Mouse (Mus musculus): ENCODE results near the gene Baiap2. TPM values are rescaled to one million over a fixed set of nuclear protein-coding genes. Genes with fewer than 3 reads are reported as not detected.

The Baiap2 gene
- total and polyA plus RNA-seq, 2 experiments from 2014 or later: 31.1 to 42.3 TPM

- Histone ChIP-seq H3K36me3 (ENCODE audit: insufficient read depth) (no peaks in the 10 kb centered on the region), H3K27ac (ENCODE audit: low read depth, low read length) (peak overlapping the region; percentile 94), H3K9me3 (ENCODE audit: low read length) (no peaks in the 10 kb centered on the region), H3K4me2 (ENCODE audit: low read depth) (peak overlapping the region; percentile 90), H3K27me3 (ENCODE audit: insufficient read depth, low read length) (no peaks in the 10 kb centered on the region), H3K4me1 (ENCODE audit: insufficient read depth) (peaks cover 18% of the 10 kb centered on the region), H3K9ac (peak overlapping the region; percentile 98), H3K4me3 (ENCODE audit: low read depth, low read length) (peak overlapping the region; percentile 80)
- peak; percentile 18; the same call in 1 of the 2 replicates for ATAC-seq
- DNase-seq: peak; percentile 60
- no peak for TF ChIP-seq CTCF (IDR thresholded peaks at IDR 0.05; ENCODE audit: low read depth)
- 9% methylated on average over 23 of the region's 23 CpGs for WGBS
These were observed 105.1 kb downstream of the Baiap2 start for GRCm38 (mm10) chr11:120047531-120048251.

DNA sequence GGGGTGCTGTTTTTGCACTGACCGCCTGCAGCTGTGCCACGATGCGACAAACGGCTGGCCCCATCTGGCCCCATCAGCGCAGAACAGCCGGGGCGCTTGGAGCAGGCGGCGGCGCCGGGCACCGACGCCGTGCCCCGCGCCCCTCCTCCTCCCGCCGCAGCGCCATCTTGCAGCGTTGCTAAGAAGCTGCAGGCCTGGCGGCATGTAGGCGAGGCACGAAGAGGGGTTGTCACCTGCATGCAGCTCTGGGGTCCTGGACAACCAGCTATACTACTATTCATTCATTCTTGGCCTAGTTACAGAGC is 105.6 kb downstream of the Baiap2 start:
- Histone ChIP-seq H3K4me3 (ENCODE audit: low read depth, low read length) (peak overlapping the region; percentile 80), H3K4me2 (ENCODE audit: low read depth) (peak overlapping the region; percentile 90), H3K36me3 (ENCODE audit: insufficient read depth) (no peaks in the 10 kb centered on the region), H3K9ac (peak overlapping the region; percentile 98), H3K4me1 (ENCODE audit: insufficient read depth) (peaks cover 18% of the 10 kb centered on the region), H3K27ac (ENCODE audit: low read depth, low read length) (peak overlapping the region; percentile 94), H3K9me3 (ENCODE audit: low read length) (no peaks in the 10 kb centered on the region), H3K27me3 (ENCODE audit: insufficient read depth, low read length) (no peaks in the 10 kb centered on the region)
- TF ChIP-seq CTCF (IDR thresholded peaks at IDR 0.05; ENCODE audit: low read depth): peak; percentile 81
- under 1% methylated on average over 23 of the region's 23 CpGs for WGBS
- ATAC-seq: peak; percentile 73
- DNase-seq: peak; percentile 88

GRCm38 (mm10) chr11:120049067-120049466 is 106.5 kb downstream of the Baiap2 start:
- 85% methylated on average over 8 of the region's 8 CpGs for WGBS
- Histone ChIP-seq H3K9ac (no peak overlapping the region), H3K4me1 (ENCODE audit: insufficient read depth) (peaks cover 17% of the 10 kb centered on the region), H3K4me3 (ENCODE audit: low read depth, low read length) (no peak overlapping the region), H3K27me3 (ENCODE audit: insufficient read depth, low read length) (no peaks in the 10 kb centered on the region), H3K27ac (ENCODE audit: low read depth, low read length) (no peak overlapping the region), H3K9me3 (ENCODE audit: low read length) (no peaks in the 10 kb centered on the region), H3K4me2 (ENCODE audit: low read depth) (no peak overlapping the region), H3K36me3 (ENCODE audit: insufficient read depth) (no peaks in the 10 kb centered on the region)
- ATAC-seq (no peak), DNase-seq (no peak)
- no peak for TF ChIP-seq CTCF (IDR thresholded peaks at IDR 0.05; ENCODE audit: low read depth)

DNA sequence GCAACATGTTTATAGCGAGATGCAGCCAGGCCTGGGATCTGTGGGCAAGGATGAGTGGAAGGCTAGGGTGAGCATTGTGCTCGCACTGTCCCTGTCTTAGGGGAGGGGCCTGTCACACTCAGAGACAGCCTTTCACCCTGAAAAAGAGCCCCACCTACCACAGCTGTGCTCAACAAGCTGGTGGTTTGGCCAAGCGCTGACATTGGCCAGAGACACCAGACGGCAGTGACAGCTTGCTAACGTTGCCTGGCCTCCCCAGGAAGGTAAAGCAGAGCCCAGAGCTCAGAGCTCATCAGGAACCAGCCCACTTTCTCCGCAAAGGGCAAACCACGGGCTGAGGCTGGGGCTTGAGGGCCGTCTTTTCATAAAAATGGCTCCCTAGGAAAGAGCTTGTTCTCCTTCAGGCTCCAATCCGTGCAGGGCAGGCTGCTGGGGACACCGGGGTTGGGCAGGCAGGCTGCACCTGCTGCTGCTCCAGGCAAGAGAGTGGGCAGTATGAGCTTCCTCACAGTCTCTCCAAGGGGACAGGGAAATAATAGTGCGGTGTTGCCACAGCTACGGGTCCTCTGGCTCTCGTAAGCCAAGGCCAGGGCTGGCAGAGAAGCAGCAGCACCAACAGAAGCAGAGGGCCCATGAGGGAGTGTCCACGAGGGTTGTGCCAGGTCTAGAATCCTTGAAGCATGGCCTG is 108.7 kb downstream of the Baiap2 start:
- 39% methylated on average over 14 of the region's 14 CpGs for WGBS
- no peak for TF ChIP-seq CTCF (IDR thresholded peaks at IDR 0.05; ENCODE audit: low read depth)
- Histone ChIP-seq H3K4me3 (ENCODE audit: low read depth, low read length) (no peak overlapping the region), H3K36me3 (ENCODE audit: insufficient read depth) (no peaks in the 10 kb centered on the region), H3K4me1 (ENCODE audit: insufficient read depth) (peaks cover 4% of the 10 kb centered on the region; the same call in 1 of the 2 replicates), H3K9me3 (ENCODE audit: low read length) (no peaks in the 10 kb centered on the region), H3K4me2 (ENCODE audit: low read depth) (no peak overlapping the region), H3K9ac (no peak overlapping the region), H3K27ac (ENCODE audit: low read depth, low read length) (no peak overlapping the region), H3K27me3 (ENCODE audit: insufficient read depth, low read length) (no peaks in the 10 kb centered on the region)
- ATAC-seq: peak; percentile 24; the same call in 1 of the 2 replicates
- no peak for DNase-seq

DNA sequence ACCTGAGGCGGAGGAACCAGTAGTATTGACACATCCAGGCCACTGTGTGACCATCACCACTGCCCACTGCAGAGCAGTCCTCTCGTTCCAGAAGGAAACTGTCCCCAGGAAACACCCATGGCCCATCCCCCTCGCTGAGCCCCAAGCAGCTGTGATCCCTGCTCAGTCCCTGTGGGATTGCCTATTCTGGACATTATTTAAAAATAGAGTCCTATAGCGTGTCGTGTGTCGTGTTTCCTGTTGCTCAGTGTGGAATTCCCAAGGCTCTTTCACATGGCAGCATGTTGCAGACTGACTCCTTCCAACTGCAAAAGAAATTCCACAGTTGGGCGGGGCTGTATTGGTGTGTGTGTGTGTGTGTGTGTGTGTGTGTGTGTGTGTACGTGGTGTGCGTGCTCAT is 109.7 kb downstream of the Baiap2 start:
- Histone ChIP-seq H3K36me3 (ENCODE audit: insufficient read depth) (no peaks in the 10 kb centered on the region), H3K4me3 (ENCODE audit: low read depth, low read length) (no peak overlapping the region), H3K9ac (no peak overlapping the region), H3K27ac (ENCODE audit: low read depth, low read length) (no peak overlapping the region), H3K4me2 (ENCODE audit: low read depth) (no peak overlapping the region), H3K4me1 (ENCODE audit: insufficient read depth) (peaks cover 4% of the 10 kb centered on the region; the same call in 1 of the 2 replicates), H3K9me3 (ENCODE audit: low read length) (no peaks in the 10 kb centered on the region), H3K27me3 (ENCODE audit: insufficient read depth, low read length) (no peaks in the 10 kb centered on the region)
- no peak for TF ChIP-seq CTCF (IDR thresholded peaks at IDR 0.05; ENCODE audit: low read depth)
- ATAC-seq (no peak), DNase-seq (no peak)
- 79% methylated on average over 9 of the region's 9 CpGs for WGBS

- ATAC-seq (no peak), DNase-seq (no peak)
- H3K27ac ChIP-seq (ENCODE audit: low read depth, low read length): no peak overlapping the region
- WGBS: 84% methylated on average over 4 of the region's 4 CpGs
- H3K4me3 ChIP-seq (ENCODE audit: low read depth, low read length): no peak overlapping the region
- H3K4me1 ChIP-seq (ENCODE audit: insufficient read depth): no peaks in the 10 kb centered on the region
- H3K27me3 ChIP-seq (ENCODE audit: insufficient read depth, low read length): no peaks in the 10 kb centered on the region
- no peak overlapping the region for H3K9ac ChIP-seq
- no peaks in the 10 kb centered on the region for H3K36me3 ChIP-seq (ENCODE audit: insufficient read depth)
- TF ChIP-seq CTCF (IDR thresholded peaks at IDR 0.05; ENCODE audit: low read depth): no peak
- H3K4me2 ChIP-seq (ENCODE audit: low read depth): no peak overlapping the region
- H3K9me3 ChIP-seq (ENCODE audit: low read length): no peaks in the 10 kb centered on the region
These were observed 111.3 kb downstream of the Baiap2 start for GRCm38 (mm10) chr11:120053846-120054245.
